Mouse (Mus musculus) thymus, postnatal 14 days (tissue): ENCODE measurements around the gene Wdr18.

ENCODE experiments used
- DNase-seq: peaks from one replicate; pipeline ENCODE4 v3.0.0; 2021

Gene Wdr18

DNA sequence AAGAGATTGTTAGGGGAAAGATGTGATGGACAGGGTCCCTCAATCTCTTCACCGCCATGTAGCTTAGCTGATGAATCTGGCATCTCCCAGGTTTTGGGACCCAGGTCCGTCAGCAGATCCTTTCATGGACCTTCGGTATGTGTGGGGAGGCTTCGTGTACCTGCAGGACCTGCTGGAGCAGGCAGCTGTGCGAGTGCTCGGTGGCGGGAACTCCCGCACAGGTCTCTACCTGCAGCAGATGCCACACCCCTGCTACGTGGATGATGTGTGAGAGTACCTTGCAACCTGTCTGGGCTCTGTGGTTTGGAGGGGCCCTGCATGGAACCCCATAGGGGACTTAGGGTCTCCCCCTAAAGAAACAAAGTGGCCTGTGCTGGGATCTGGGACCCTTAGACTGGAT is 42.0 kb downstream of the Wdr18 start:
- DNase-seq: no peak

DNA sequence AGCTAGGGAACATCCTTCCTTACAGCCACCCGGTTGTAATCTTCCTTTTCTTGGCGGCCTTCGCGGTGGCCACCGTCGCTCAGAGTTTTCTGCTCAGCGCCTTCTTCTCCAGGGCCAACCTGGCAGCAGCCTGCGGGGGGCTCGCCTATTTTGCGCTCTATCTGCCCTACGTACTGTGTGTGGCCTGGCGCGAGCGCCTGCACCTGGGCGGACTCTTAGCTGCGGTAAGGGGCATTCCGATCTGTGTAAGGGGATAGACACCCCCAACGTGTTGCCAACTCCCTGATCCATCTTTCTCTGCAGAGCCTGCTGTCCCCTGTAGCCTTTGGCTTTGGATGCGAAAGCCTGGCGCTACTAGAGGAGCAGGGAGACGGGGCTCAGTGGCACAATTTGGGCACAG is 42.9 kb downstream of the Wdr18 start:
- no peak for DNase-seq

GRCm38 (mm10) chr10:80003374-80004232 is 43.7 kb downstream of the Wdr18 start:
- DNase-seq: no peak

DNA sequence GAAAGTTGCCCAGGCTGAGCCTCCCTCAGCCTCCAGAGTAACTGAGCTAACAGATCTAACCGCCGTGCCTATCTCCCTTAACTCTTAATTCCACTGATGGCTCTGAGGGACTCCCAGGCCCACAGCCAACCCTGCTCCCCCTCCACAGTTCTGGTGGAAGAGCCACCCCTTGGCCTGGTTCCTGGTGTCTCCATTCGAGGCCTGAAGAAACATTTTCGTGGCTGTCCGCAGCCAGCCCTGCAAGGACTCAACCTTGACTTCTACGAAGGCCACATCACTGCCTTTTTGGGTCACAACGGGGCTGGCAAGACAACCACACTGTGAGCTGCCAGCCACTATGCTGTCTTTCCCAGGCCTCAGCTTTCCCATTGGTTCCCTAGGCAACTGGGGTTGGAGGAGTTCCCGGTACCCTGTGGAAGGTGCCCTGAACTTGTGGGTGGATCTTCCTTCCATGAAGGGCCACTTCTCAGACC is 44.3 kb downstream of the Wdr18 start:
- DNase-seq: no peak

DNA sequence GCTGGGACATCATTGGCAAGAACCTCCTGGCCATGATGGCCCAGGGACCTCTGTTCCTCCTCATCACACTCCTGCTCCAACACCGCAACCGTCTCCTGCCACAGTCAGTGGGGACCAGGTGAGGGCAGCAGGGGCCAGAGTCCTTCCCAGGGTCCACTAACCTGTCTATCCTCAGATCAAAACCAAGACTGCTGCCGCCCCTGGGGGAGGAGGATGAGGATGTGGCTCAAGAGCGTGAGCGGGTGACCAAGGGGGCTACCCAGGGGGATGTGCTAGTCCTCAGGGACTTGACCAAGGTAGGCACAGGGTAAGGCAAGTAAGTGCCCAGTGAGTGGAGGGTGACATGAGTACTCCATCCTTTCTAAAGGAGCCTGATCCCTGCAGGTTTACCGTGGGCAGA is 51.8 kb downstream of the Wdr18 start:
- no peak for DNase-seq

DNA sequence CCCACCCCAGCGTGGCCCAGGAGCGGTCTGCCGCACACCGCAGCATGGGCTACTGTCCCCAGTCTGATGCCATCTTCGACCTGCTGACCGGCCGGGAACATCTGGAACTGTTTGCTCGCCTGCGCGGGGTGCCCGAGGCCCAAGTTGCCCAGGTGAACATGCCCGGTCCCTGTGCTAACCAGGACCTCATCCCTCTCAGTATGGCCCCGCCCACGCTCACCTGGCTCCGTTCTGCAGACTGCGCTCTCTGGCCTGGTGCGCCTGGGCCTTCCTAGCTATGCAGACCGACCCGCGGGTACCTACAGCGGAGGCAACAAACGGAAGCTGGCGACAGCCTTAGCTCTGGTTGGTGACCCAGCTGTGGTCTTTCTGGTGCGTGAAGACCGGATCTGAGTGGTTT is 53.7 kb downstream of the Wdr18 start:
- no peak for DNase-seq

- DNase-seq: peak; percentile 71
Observed at GRCm38 (mm10) chr10:80014484-80015290, 54.7 kb downstream of the Wdr18 start.

- peak; percentile 26 for DNase-seq
Observed at GRCm38 (mm10) chr10:80015583-80015982, 55.6 kb downstream of the Wdr18 start.

- peak; percentile 92 for DNase-seq
Observed at GRCm38 (mm10) chr10:80016511-80016910, 56.6 kb downstream of the Wdr18 start, which contains the start of gene Arhgap45. TSS of gene Arhgap45 (plus strand) at chr10:80016653.

DNA sequence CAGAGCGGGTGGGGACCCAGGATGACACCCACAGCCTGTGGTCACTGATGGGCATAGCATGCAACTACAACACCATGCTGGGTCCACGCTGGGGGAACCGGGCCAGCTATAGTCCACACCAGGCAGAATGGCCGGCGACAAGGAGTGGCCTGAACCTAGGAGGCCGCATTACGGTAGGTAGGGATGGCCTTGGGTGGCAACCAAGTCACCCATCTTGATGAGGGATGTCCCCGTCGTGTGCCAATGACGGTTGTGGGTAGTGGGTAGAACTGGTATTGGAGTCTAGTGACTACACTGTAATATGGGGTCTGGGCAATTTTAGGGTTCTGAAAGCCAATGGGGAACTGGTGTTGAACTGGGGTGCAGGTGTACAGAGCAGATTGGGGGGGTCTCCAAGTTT is 57.0 kb downstream of the Wdr18 start:
- DNase-seq: no peak

- DNase-seq: peak; percentile 98
Observed at GRCm38 (mm10) chr10:80017361-80017760, 57.4 kb downstream of the Wdr18 start.

DNA sequence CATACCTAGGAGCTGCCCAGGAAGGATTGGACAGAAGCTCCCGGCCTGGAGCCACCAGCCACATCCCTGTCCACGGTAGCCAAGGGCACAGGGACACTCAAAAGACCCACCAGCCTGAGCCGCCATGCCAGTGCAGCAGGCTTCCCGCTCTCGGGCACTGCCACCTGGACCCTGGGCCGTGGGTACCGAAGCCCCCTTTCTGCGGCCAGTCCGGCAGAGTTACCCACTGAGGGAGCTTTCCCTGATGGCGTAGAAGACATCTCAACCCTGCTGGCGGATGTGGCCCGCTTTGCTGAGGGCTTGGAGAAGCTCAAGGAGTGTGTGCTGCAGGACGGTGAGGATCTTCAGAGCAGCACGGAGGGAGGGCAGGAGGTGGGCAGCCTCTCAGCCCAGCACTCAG is 57.8 kb downstream of the Wdr18 start:
- DNase-seq: peak; percentile 76

- peak; percentile 74 for DNase-seq
Observed at GRCm38 (mm10) chr10:80018739-80019297, 58.9 kb downstream of the Wdr18 start.

- DNase-seq: peak; percentile 28
Observed at GRCm38 (mm10) chr10:80019471-80020131, 59.6 kb downstream of the Wdr18 start.
